8 mouse cellular contexts compared by ENCODE assay signal in the genomic region with DNA sequence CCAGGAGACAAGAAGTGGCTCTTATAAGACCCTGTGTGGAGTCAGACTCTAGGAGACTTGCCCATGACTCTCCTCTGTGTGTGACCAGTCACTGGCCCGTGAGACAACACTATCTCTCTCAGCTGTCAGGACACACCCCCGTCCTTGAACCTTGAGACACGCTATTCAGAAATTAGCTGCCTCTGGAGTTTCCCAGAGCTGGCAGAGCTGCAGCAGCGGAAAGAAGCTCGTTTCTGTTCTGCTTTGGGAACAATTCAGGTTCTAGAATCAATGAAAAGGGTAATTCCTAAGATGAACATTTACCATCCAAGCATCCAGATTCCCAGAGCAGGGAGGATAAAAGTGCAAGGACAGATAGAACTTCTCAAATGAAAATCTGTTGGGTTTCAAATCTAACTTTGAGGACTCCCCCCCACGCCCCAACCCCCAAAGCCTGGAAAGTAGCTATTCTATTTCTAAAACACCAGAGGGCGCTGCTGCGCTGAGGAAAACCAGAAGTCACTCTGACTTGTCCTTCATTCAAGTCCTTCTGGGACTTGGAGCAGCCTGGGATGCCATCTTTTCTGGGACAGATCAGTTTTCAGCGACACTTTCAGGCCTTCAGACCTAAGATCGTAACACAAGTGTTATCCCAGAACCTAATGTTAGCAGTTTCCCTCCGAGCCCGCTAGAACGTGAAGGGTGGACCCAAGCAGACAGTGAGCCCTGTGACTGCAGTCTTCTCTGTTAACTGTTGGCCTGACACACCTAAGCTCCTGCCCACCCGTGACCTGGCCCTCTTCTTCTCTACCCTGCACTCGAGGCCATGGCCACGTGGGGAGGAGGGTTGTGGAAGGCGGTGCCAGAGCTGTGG. TPM values are rescaled to one million over a fixed set of nuclear protein-coding genes. Genes with fewer than 3 reads are reported as not detected.
DNase-seq lines count a peak whose midpoint lies in the region; TF ChIP-seq lines count a peak whose summit lies in the region.

No protein-coding gene starts in this region.

- H3K4me1 ChIP-seq in testis, adult 2 months (ENCODE audit: control insufficient read depth, insufficient read depth, low read length), result peaks cover 9% of the 10 kb centered on the region

- peak; percentile 93 for DNase-seq in heart, adult 11 months
- DNase-seq in heart, postnatal 25 days (ENCODE audit: low spot score), result no peak
- peak; percentile 87 for DNase-seq in adrenal gland, adult 2 months
- peak; percentile 63 for DNase-seq in embryo, embryonic 10 days (ENCODE audit: low spot score)
- DNase-seq in heart, postnatal 10 days, result peak; percentile 65 to 81
- peak; percentile 52 to 59 for DNase-seq in left cerebral cortex, postnatal 10 days (ENCODE audit: extremely low spot score in 1 of 2, low spot score in 2 of 2)
- peak; percentile 26 to 41 for DNase-seq in natural killer cell, adult 2 months (ENCODE audit: low spot score in 2 of 2)

- TF ChIP-seq POLR2A in testis, adult 2 months (IDR thresholded peaks at IDR 0.05; ENCODE audit: control insufficient read depth, low read depth, low read length), result no peak

- TF ChIP-seq CTCF in testis, adult 2 months (IDR thresholded peaks at IDR 0.05; ENCODE audit: control insufficient read depth, insufficient read depth, insufficient replicate concordance, low read depth, low read length), result peak; percentile 63; the same call in 1 of the 2 replicates

- H3K4me3 ChIP-seq in testis, adult 2 months (ENCODE audit: control insufficient read depth, low read depth, low read length), result no peak overlapping the region

- intact Hi-C loops in heart, postnatal 25 days (cut with DNase I), result loop anchor here (2.0 to 5.0 kb wide), 4 partner anchors 46 to 325 kb away; no protein-coding TSS in a partner anchor
- intact Hi-C loops in heart, postnatal 10 days (cut with DNase I), result loop anchor here (2.0 to 5.0 kb wide), 4 partner anchors 56 to 326 kb away; no protein-coding TSS in a partner anchor
- intact Hi-C loops in left cerebral cortex, postnatal 10 days (cut with DNase I), result loop anchor here (2.0 to 5.0 kb wide), 2 partner anchors 71 to 126 kb away; no protein-coding TSS in a partner anchor

- H3K36me3 ChIP-seq in testis, adult 2 months (ENCODE audit: control insufficient read depth, insufficient read depth, low read length), result no peaks in the 10 kb centered on the region

- H3K27me3 ChIP-seq in testis, adult 2 months (ENCODE audit: control insufficient read depth, insufficient read depth, low read length), result no peaks in the 10 kb centered on the region

- peak overlapping the region; percentile 42; the same call in 1 of the 2 replicates for H3K27ac ChIP-seq in testis, adult 2 months (ENCODE audit: control insufficient read depth, insufficient read depth, low read depth, low read length)

RNA-seq across cellular contexts. Expression of gene Slc22a5, which starts 39.9 kb away (rescaled TPM):
- total RNA-seq in heart, postnatal 25 days (2021), result 10 to 100 TPM; 21.9 to 25.9 TPM
- 10 to 100 TPM; 38.8 to 41.9 TPM for total RNA-seq in adrenal gland, adult 2 months (2021)
- polyA plus RNA-seq in adrenal gland, adult 2 months (2012; rRNA removed), result 39.3 TPM in 2 replicates
- total RNA-seq in heart, postnatal 10 days (2021), result 10 to 100 TPM; 18.3 to 20.9 TPM
- 10 to 100 TPM; 10.4 to 14.2 TPM for total RNA-seq in left cerebral cortex, postnatal 10 days (2021)
- 20.7 and 21.7 TPM in 2 replicates for polyA plus RNA-seq in testis, adult 2 months (2012; rRNA removed)

RNA-seq across cellular contexts. Expression of gene Slc22a21, which starts 48.8 kb away (rescaled TPM):
- 1 to 10 TPM; 1.5 to 1.9 TPM for total RNA-seq in heart, postnatal 25 days (2021)
- 1 to 10 TPM; 2.8 to 5.3 TPM for total RNA-seq in adrenal gland, adult 2 months (2021)
- polyA plus RNA-seq in adrenal gland, adult 2 months (2012; rRNA removed), result 3.3 and 3.9 TPM in 2 replicates
- 1 to 10 TPM; 2.1 to 2.2 TPM for total RNA-seq in heart, postnatal 10 days (2021)
- total RNA-seq in left cerebral cortex, postnatal 10 days (2021), result 1 to 10 TPM; 2.4 to 2.9 TPM
- polyA plus RNA-seq in testis, adult 2 months (2012; rRNA removed), result 67.2 and 68.6 TPM in 2 replicates
